Mouse (Mus musculus): ENCODE results near the gene Metrnl. TPM values are rescaled to one million over a fixed set of nuclear protein-coding genes. Genes with fewer than 3 reads are reported as not detected.

Metrnl gene
- polyA plus RNA-seq, 1 experiment from 2014 or later: 23.6 TPM

- DNase-seq (ENCODE audit: low spot score): peak; percentile 86
- under 1% methylated on average over 40 of the region's 40 CpGs for WGBS
These were observed 1.7 kb downstream of the Metrnl start for GRCm38 (mm10) chr11:121702895-121703618.

GRCm38 (mm10) chr11:121703619-121704215, 2.4 kb downstream of the Metrnl start:
- peaks cover 16% of the 10 kb centered on the region for H3K4me1 ChIP-seq (ENCODE audit: insufficient read depth, low read depth, low read length)
- TF ChIP-seq EP300 (IDR thresholded peaks at IDR 0.05) (no peak), CTCF (IDR thresholded peaks at IDR 0.05) (no peak)
- WGBS: 17% methylated on average over 16 of the region's 16 CpGs
- H3K27ac ChIP-seq (ENCODE audit: low read length): 0 out of 2 replicates have a peak overlapping the region, but pooled peaks have one; percentile 81
- peak overlapping the region; percentile 53; the same call in 1 of the 2 replicates for H3K9ac ChIP-seq (replicated peaks; ENCODE audit: low read depth)
- ATAC-seq: no peak
- H3K4me2 ChIP-seq (replicated peaks; ENCODE audit: low read depth, low read length): peak overlapping the region; percentile 99
- DNase-seq (ENCODE audit: low spot score): no peak
- H3K9me3 ChIP-seq (ENCODE audit: low read length): no peaks in the 10 kb centered on the region
- no peaks in the 10 kb centered on the region for H3K36me3 ChIP-seq (ENCODE audit: insufficient read depth, low read length)
- H3K27me3 ChIP-seq (replicated peaks; ENCODE audit: insufficient read depth, low read length): no peaks in the 10 kb centered on the region
- H3K4me3 ChIP-seq (ENCODE audit: low read depth, low read length): peak overlapping the region; percentile 73

More at GRCm38 (mm10) chr11:121702895-121703618, 1.7 kb downstream of the Metrnl start:
- peak overlapping the region; percentile 53 for H3K9ac ChIP-seq (replicated peaks; ENCODE audit: low read depth)
- peak; percentile 28 for ATAC-seq
- peaks cover 16% of the 10 kb centered on the region for H3K4me1 ChIP-seq (ENCODE audit: insufficient read depth, low read depth, low read length)
- peak overlapping the region; percentile 81 for H3K27ac ChIP-seq (ENCODE audit: low read length)
- TF ChIP-seq CTCF (IDR thresholded peaks at IDR 0.05): no peak
- TF ChIP-seq EP300 (IDR thresholded peaks at IDR 0.05): no peak
- no peaks in the 10 kb centered on the region for H3K27me3 ChIP-seq (replicated peaks; ENCODE audit: insufficient read depth, low read length)
- H3K4me2 ChIP-seq (replicated peaks; ENCODE audit: low read depth, low read length): peak overlapping the region; percentile 99
- peak overlapping the region; percentile 73 for H3K4me3 ChIP-seq (ENCODE audit: low read depth, low read length)
- no peaks in the 10 kb centered on the region for H3K36me3 ChIP-seq (ENCODE audit: insufficient read depth, low read length)
- H3K9me3 ChIP-seq (ENCODE audit: low read length): no peaks in the 10 kb centered on the region

- no peak overlapping the region for H3K9ac ChIP-seq (replicated peaks; ENCODE audit: low read depth)
- no peak overlapping the region for H3K27ac ChIP-seq (ENCODE audit: low read length)
- 30% methylated on average over 7 of the region's 7 CpGs for WGBS
- H3K4me3 ChIP-seq (ENCODE audit: low read depth, low read length): no peak overlapping the region
- no peak for ATAC-seq
- H3K36me3 ChIP-seq (ENCODE audit: insufficient read depth, low read length): no peaks in the 10 kb centered on the region
- peaks cover 16% of the 10 kb centered on the region for H3K4me1 ChIP-seq (ENCODE audit: insufficient read depth, low read depth, low read length)
- TF ChIP-seq CTCF (IDR thresholded peaks at IDR 0.05) (no peak), EP300 (IDR thresholded peaks at IDR 0.05) (0 out of 2 replicates have a peak, but pooled peaks have one; percentile 9)
- peak; percentile 75 for DNase-seq (ENCODE audit: low spot score)
- H3K9me3 ChIP-seq (ENCODE audit: low read length): no peaks in the 10 kb centered on the region
- no peaks in the 10 kb centered on the region for H3K27me3 ChIP-seq (replicated peaks; ENCODE audit: insufficient read depth, low read length)
- no peak overlapping the region for H3K4me2 ChIP-seq (replicated peaks; ENCODE audit: low read depth, low read length)
These were observed 5.2 kb downstream of the Metrnl start for GRCm38 (mm10) chr11:121706521-121707005.

GRCm38 (mm10) chr11:121709278-121709677, 7.9 kb downstream of the Metrnl start:
- no peak overlapping the region for H3K9ac ChIP-seq (replicated peaks; ENCODE audit: low read depth)
- 44% methylated on average over 4 of the region's 4 CpGs for WGBS
- no peaks in the 10 kb centered on the region for H3K9me3 ChIP-seq (ENCODE audit: low read length)
- H3K27me3 ChIP-seq (replicated peaks; ENCODE audit: insufficient read depth, low read length): no peaks in the 10 kb centered on the region
- no peak for DNase-seq (ENCODE audit: low spot score)
- H3K36me3 ChIP-seq (ENCODE audit: insufficient read depth, low read length): no peaks in the 10 kb centered on the region
- no peak overlapping the region for H3K4me3 ChIP-seq (ENCODE audit: low read depth, low read length)
- no peak overlapping the region for H3K27ac ChIP-seq (ENCODE audit: low read length)
- ATAC-seq: no peak
- no peaks in the 10 kb centered on the region; the same call in 1 of the 2 replicates for H3K4me1 ChIP-seq (ENCODE audit: insufficient read depth, low read depth, low read length)
- TF ChIP-seq EP300 (IDR thresholded peaks at IDR 0.05) (no peak), CTCF (IDR thresholded peaks at IDR 0.05) (no peak)
- no peak overlapping the region for H3K4me2 ChIP-seq (replicated peaks; ENCODE audit: low read depth, low read length)

- ATAC-seq (no peak), DNase-seq (ENCODE audit: low spot score) (no peak)
- no peaks in the 10 kb centered on the region for H3K36me3 ChIP-seq (ENCODE audit: insufficient read depth, low read length)
- H3K27ac ChIP-seq (ENCODE audit: low read length): no peak overlapping the region
- no peak overlapping the region for H3K4me2 ChIP-seq (replicated peaks; ENCODE audit: low read depth, low read length)
- H3K9me3 ChIP-seq (ENCODE audit: low read length): no peaks in the 10 kb centered on the region
- no peak for TF ChIP-seq CTCF (IDR thresholded peaks at IDR 0.05)
- TF ChIP-seq EP300 (IDR thresholded peaks at IDR 0.05): no peak
- 92% methylated on average over 5 of the region's 5 CpGs for WGBS
- no peaks in the 10 kb centered on the region; the same call in 1 of the 2 replicates for H3K4me1 ChIP-seq (ENCODE audit: insufficient read depth, low read depth, low read length)
- H3K4me3 ChIP-seq (ENCODE audit: low read depth, low read length): no peak overlapping the region
- no peaks in the 10 kb centered on the region for H3K27me3 ChIP-seq (replicated peaks; ENCODE audit: insufficient read depth, low read length)
- no peak overlapping the region for H3K9ac ChIP-seq (replicated peaks; ENCODE audit: low read depth)
These were observed 8.9 kb downstream of the Metrnl start for GRCm38 (mm10) chr11:121710245-121710644.

GRCm38 (mm10) chr11:121712987-121713386, 11.6 kb downstream of the Metrnl start:
- no peaks in the 10 kb centered on the region for H3K36me3 ChIP-seq (ENCODE audit: insufficient read depth, low read length)
- no peak overlapping the region for H3K4me3 ChIP-seq (ENCODE audit: low read depth, low read length)
- no peak overlapping the region for H3K4me2 ChIP-seq (replicated peaks; ENCODE audit: low read depth, low read length)
- no peak overlapping the region for H3K9ac ChIP-seq (replicated peaks; ENCODE audit: low read depth)
- no peaks in the 10 kb centered on the region for H3K9me3 ChIP-seq (ENCODE audit: low read length)
- ATAC-seq (peak; percentile 62), DNase-seq (ENCODE audit: low spot score) (peak; percentile 56)
- H3K4me1 ChIP-seq (ENCODE audit: insufficient read depth, low read depth, low read length): no peaks in the 10 kb centered on the region
- H3K27ac ChIP-seq (ENCODE audit: low read length): 0 out of 2 replicates have a peak overlapping the region, but pooled peaks have one; percentile 51
- 70% methylated on average over 6 of the region's 6 CpGs for WGBS
- H3K27me3 ChIP-seq (replicated peaks; ENCODE audit: insufficient read depth, low read length): no peaks in the 10 kb centered on the region
- no peak for TF ChIP-seq CTCF (IDR thresholded peaks at IDR 0.05)
- TF ChIP-seq EP300 (IDR thresholded peaks at IDR 0.05): no peak
